Comparison of ENCODE assay signal across 8 mouse cellular contexts in the genomic region with DNA sequence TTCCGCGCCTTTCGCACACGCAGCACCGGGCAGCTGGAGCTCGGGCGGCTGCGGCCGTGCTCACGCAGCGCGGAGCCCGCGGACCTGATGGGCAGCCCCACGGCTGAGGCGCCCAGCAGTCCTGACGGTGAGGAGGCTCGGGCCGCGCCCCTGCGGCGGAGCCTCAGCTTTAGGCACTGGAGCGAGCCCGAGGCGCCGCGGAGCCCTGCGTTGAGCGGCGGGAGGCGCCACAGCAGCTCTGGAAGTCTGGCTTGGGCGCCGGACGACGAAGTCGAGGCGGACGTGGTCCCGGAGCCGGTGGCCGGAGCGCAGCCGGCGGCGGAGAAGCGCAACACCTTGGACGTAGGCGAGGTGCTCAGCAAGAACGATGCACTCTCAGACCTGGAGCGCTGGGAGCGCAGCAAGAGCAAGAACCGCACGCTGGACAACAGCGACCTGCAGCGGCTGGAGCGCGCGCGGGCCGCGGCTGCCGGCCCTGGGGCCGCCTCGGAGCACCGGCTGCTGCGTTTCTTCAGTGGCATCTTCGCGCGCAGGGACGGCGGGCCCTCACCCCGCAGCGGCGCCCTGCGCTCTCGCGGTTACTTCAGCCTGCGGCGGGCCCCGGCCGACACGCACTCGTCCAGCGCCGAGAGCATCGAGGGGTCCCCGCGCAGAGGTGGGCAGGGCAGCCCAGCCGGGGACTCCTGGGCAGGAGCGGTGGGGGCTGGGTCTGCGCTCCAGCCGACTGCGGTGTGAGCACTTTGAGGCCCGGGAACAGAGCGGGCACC.
DNase-seq lines count a peak whose midpoint lies in the region; ATAC-seq lines count a peak whose summit lies in the region.

No protein-coding gene starts in this region.

- peak overlapping the region; percentile 61 for H3K4me3 ChIP-seq in embryonic facial prominence, embryonic 15.5 days (replicated peaks)
- peak overlapping the region; percentile 74 for H3K4me3 ChIP-seq in heart, embryonic 16.5 days (ENCODE audit: low read length)

- peak overlapping the region; percentile 52 for H3K9ac ChIP-seq in embryonic facial prominence, embryonic 15.5 days
- peak overlapping the region; percentile 79 for H3K9ac ChIP-seq in heart, embryonic 16.5 days (ENCODE audit: low read length)

- peak; percentile 59; the same call in 1 of the 2 replicates for ATAC-seq in embryonic facial prominence, embryonic 15.5 days (ENCODE audit: insufficient number of reproducible peaks, low FRiP score, low TSS enrichment, low read depth)
- peak; percentile 18; the same call in 1 of the 2 replicates for ATAC-seq in heart, embryonic 16.5 days (replicated peaks; ENCODE audit: extremely low read depth, insufficient read depth, low FRiP score)

- H3K4me2 ChIP-seq in embryonic facial prominence, embryonic 15.5 days (replicated peaks): peak overlapping the region; percentile 100
- peak overlapping the region; percentile 100 for H3K4me2 ChIP-seq in heart, embryonic 16.5 days (ENCODE audit: low read depth, low read length)

- peaks cover 15% of the 10 kb centered on the region; the same call in 1 of the 2 replicates for H3K27me3 ChIP-seq in embryonic facial prominence, embryonic 15.5 days
- H3K27me3 ChIP-seq in heart, embryonic 16.5 days (ENCODE audit: control insufficient read depth, insufficient read depth, low read length): peaks cover 4% of the 10 kb centered on the region; the same call in 1 of the 2 replicates

- WGBS in embryonic facial prominence, embryonic 15.5 days: under 1% methylated on average over 95 of the region's 95 CpGs
- 1% methylated on average over 94 of the region's 95 CpGs for WGBS in heart, embryonic 16.5 days

- H3K9me3 ChIP-seq in embryonic facial prominence, embryonic 15.5 days (replicated peaks): no peaks in the 10 kb centered on the region
- no peaks in the 10 kb centered on the region for H3K9me3 ChIP-seq in heart, embryonic 16.5 days (replicated peaks; ENCODE audit: control insufficient read depth, low read length)

- no peaks in the 10 kb centered on the region for H3K36me3 ChIP-seq in embryonic facial prominence, embryonic 15.5 days
- H3K36me3 ChIP-seq in heart, embryonic 16.5 days (ENCODE audit: control insufficient read depth, insufficient read depth): no peaks in the 10 kb centered on the region

- peak; percentile 40 for DNase-seq in MN1 (ENCODE audit: low spot score)
- DNase-seq in adrenal gland, postnatal 36 days: peak; percentile 74 to 83
- peak; percentile 68 for DNase-seq in kidney, postnatal 14 days
- DNase-seq in lung, postnatal 36 days: peak; percentile 51
- peak; percentile 61 to 65 for DNase-seq in right cerebral cortex, postnatal 10 days (ENCODE audit: low spot score in 2 of 2)
- no peak for DNase-seq in T-cell, adult 2 months (ENCODE audit: low spot score)

- H3K4me1 ChIP-seq in embryonic facial prominence, embryonic 15.5 days: peaks cover 38% of the 10 kb centered on the region
- peaks cover 15% of the 10 kb centered on the region for H3K4me1 ChIP-seq in heart, embryonic 16.5 days (ENCODE audit: control insufficient read depth, insufficient read depth, low read length)

- H3K27ac ChIP-seq in embryonic facial prominence, embryonic 15.5 days (replicated peaks): 0 out of 2 replicates have a peak overlapping the region, but pooled peaks have one; percentile 63
- no peak overlapping the region for H3K27ac ChIP-seq in heart, embryonic 16.5 days (ENCODE audit: low read length)
